Mouse (Mus musculus) gastrocnemius, postnatal 4 days (tissue): Measurements from ENCODE around the gene Sympk. TPM values are rescaled to one million over a fixed set of nuclear protein-coding genes. Genes with fewer than 3 reads are reported as not detected.
A peak's percentile ranks its signal among the peaks of the same experiment; 100 is the strongest.

ENCODE experiments used
- DNase-seq, 2 experiments: peaks; one replicate each; pipeline ENCODE4 v3.0.0; 2021 to 2022; ENCODE audit warnings: low spot score in 2 of 2, mixed read lengths in 2 of 2
- microRNA-seq: library from miRNA; unstranded; fragments of <30 nt; microRNA quantifications from one replicate; pipeline ENCODE4 v1.2.0, GENCODE M21; 2021
- total RNA-seq, 2 experiments: library from RNA; stranded (reverse); gene quantifications; 2 replicates each; pipeline ENCODE4 v1.2.3; 2021

Sympk gene
- total RNA-seq, 2 experiments from 2014 or later = 61.4 to 63.8 TPM

DNA sequence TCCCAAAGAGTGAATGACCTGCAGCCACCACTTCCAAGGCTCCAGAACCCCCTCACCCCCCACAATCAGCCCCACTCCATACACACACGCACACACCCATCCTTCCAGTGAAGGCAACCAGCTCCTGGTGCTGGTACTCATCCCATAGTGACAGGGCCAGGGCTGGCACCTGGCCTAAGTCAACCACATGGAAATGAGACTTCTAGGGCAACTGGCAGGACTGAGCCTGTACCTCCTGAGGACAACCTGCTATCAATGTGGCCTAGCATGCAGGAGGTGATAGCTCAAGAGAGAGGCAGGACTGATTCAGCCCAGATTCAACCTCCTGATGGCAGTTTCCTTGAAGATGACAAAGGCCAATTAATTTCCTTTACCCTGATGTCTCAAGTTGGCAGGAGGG lies 76.1 kb downstream of the Sympk start:
- DNase-seq = no peak

DNA sequence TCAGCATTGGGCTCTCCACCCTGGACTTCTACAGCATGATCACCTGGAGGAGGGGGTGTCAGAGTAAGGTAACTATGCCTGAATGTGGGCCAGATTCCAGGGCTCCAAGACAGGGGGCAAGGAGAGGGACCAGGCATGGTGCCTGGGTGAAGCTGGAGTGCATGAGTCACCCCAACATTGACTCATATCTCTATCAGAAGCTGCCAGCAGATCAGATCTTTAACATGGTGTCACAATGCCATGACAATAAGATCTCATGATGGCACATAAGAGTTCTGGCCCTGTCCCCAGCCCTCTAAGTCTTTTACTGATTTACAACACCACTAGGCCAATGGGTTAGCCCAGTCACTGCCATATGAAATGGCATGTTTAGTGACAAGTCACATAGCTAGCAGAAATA lies 79.6 kb downstream of the Sympk start:
- DNase-seq = no peak

Small RNA genes lying within 50 kb of the gene (microRNA-seq; reads per million reads assigned to microRNA genes)
- gene Mir3100 = 5.3 reads per million, percentile 18 among the genes with 10 or more reads in this experiment

Other genes with a start within 250 kb of the Sympk start
- gene Psg19, start 225.9 kb upstream of the Sympk start, total RNA-seq = not detected
- gene Psg17, start 202.8 kb upstream of the Sympk start, total RNA-seq = not detected
- 1 to 10 TPM; 4.3 to 4.6 TPM for gene Mill2, start 184.4 kb upstream of the Sympk start, total RNA-seq
- gene Pglyrp1, start 153.0 kb upstream of the Sympk start, total RNA-seq = 1 to 10 TPM; 2.6 TPM
- 10 to 100 TPM; 12.5 to 15.7 TPM for gene Ccdc61, start 114.0 kb upstream of the Sympk start, total RNA-seq
- gene Nova2, start 98.5 kb upstream of the Sympk start, total RNA-seq = 1 to 10 TPM; 4.0 to 4.2 TPM
- not detected for gene Nanos2, start 37.0 kb upstream of the Sympk start, total RNA-seq
- gene Mypop, start 33.1 kb upstream of the Sympk start, total RNA-seq = 1 to 10 TPM; 3.2 to 3.7 TPM
- 10 to 100 TPM; 36.6 to 38.1 TPM for gene Irf2bp1, start 20.3 kb upstream of the Sympk start, total RNA-seq
- under 1 TPM in 1 of 2 experiments, not detected in 1; 0.13 TPM for gene Foxa3, start 839 bp upstream of the Sympk start, total RNA-seq
- gene Rsph6a, start 30.3 kb downstream of the Sympk start, total RNA-seq = not detected
- gene Dmwd, start 51.9 kb downstream of the Sympk start, total RNA-seq = 10 to 100 TPM; 52.4 to 55.4 TPM
- 100 to 1,000 TPM; 287 to 292 TPM for gene Dmpk, start 59.5 kb downstream of the Sympk start, total RNA-seq
- gene Six5, start 70.2 kb downstream of the Sympk start, total RNA-seq = 10 to 100 TPM; 13.5 to 14.7 TPM
- gene Gm4969, start 94.0 kb downstream of the Sympk start, total RNA-seq = under 1 TPM; 0.34 to 0.62 TPM
- gene Fbxo46, start 95.5 kb downstream of the Sympk start, total RNA-seq = 1 to 10 TPM; 8.0 to 8.4 TPM
- gene Qpctl, start 124.9 kb downstream of the Sympk start, total RNA-seq = 1 to 10 TPM; 7.7 to 8.8 TPM
- 100 to 1,000 TPM in 1 of 2 experiments, 10 to 100 TPM in 1; 85.4 to 103 TPM for gene Snrpd2, start 125.3 kb downstream of the Sympk start, total RNA-seq
- under 1 TPM; 0.13 to 0.15 TPM for gene Gipr, start 141.8 kb downstream of the Sympk start, total RNA-seq
- gene Eml2, start 152.0 kb downstream of the Sympk start, total RNA-seq = 10 to 100 TPM; 17.0 to 18.1 TPM
- 1 to 10 TPM; 2.2 to 2.7 TPM for gene Gpr4, start 188.2 kb downstream of the Sympk start, total RNA-seq
- gene Opa3, start 204.0 kb downstream of the Sympk start, total RNA-seq = 10 to 100 TPM; 30.7 to 31.3 TPM
- 10 to 100 TPM; 65.3 to 71.9 TPM for gene Vasp, start 247.4 kb downstream of the Sympk start, total RNA-seq